Mouse (Mus musculus): Measurements from ENCODE around the gene Gnaz. TPM values are rescaled to one million over a fixed set of nuclear protein-coding genes. Genes with fewer than 3 reads are reported as not detected.
A peak's percentile ranks its signal among the peaks of the same experiment; 100 is the strongest.

The Gnaz gene
- polyA plus RNA-seq, 1 experiment from 2014 or later = 6.0 TPM

- no peak for ATAC-seq (ENCODE audit: low FRiP score, low TSS enrichment)
Measured at GRCm38 (mm10) chr10:74930541-74930940, 36.4 kb upstream of the Gnaz start.

DNA sequence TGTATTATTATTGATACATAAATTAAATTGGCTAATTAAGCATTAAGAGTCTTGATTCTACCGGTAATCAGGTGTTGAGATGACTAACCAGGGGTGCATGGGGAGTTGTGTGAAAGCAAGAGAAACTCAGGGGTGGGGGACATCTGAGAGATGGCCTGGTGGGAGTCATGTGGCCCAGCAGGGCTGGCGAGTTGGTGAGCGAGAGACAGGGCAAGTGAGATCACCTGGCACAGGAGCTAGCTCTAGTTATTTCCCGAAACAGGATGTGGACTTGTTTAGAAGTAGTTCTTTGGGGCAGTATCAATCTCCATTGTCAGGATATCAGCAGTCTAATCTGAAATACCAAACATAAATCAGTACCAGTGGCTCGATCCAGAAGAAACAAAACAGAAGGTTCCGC lies 35.3 kb upstream of the Gnaz start:
- no peaks in the 10 kb centered on the region for H3K36me3 ChIP-seq (ENCODE audit: control insufficient read depth, insufficient read depth, low read length)
- no peak overlapping the region for H3K4me2 ChIP-seq (replicated peaks; ENCODE audit: low read depth, low read length)
- no peak overlapping the region for H3K9ac ChIP-seq (ENCODE audit: low read depth, low read length)
- H3K4me1 ChIP-seq (ENCODE audit: control insufficient read depth, insufficient read depth, low read length) = no peaks in the 10 kb centered on the region
- H3K27me3 ChIP-seq (ENCODE audit: control insufficient read depth, insufficient read depth, low read length) = no peaks in the 10 kb centered on the region
- WGBS = 75% methylated on average over 6 of the region's 6 CpGs
- no peak overlapping the region for H3K4me3 ChIP-seq (ENCODE audit: low read length)
- no peaks in the 10 kb centered on the region for H3K9me3 ChIP-seq (ENCODE audit: control insufficient read depth, low read length)
- no peak overlapping the region for H3K27ac ChIP-seq (ENCODE audit: low read depth, low read length)
- no peak for ATAC-seq (ENCODE audit: low FRiP score, low TSS enrichment)

More at GRCm38 (mm10) chr10:74930541-74930940, 36.4 kb upstream of the Gnaz start:
- no peaks in the 10 kb centered on the region for H3K36me3 ChIP-seq (ENCODE audit: control insufficient read depth, insufficient read depth, low read length)
- no peak overlapping the region for H3K4me3 ChIP-seq (ENCODE audit: low read length)
- no peaks in the 10 kb centered on the region for H3K9me3 ChIP-seq (ENCODE audit: control insufficient read depth, low read length)
- H3K4me1 ChIP-seq (ENCODE audit: control insufficient read depth, insufficient read depth, low read length) = no peaks in the 10 kb centered on the region
- WGBS = 85% methylated on average over 3 of the region's 3 CpGs
- H3K4me2 ChIP-seq (replicated peaks; ENCODE audit: low read depth, low read length) = no peak overlapping the region
- H3K27me3 ChIP-seq (ENCODE audit: control insufficient read depth, insufficient read depth, low read length) = no peaks in the 10 kb centered on the region
- H3K27ac ChIP-seq (ENCODE audit: low read depth, low read length) = no peak overlapping the region
- no peak overlapping the region for H3K9ac ChIP-seq (ENCODE audit: low read depth, low read length)

DNA sequence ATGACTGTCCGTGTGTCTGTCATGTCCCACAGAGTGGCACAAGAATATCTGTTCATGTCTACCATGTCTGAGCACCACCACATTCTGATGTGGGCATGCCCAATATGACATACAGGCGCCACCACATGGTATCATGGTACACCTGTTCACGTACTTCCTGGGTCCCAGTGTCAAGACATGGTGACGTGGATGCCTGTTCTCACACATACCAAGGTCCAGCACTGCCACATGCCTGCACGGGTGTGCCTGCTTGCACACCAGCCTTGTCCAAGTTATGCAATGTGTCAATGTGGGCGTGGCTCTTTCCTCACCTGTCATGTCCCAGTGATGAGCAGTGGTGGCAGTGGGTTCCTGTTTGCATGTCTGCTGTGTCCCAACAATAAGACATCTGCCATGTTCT lies 34.5 kb upstream of the Gnaz start:
- no peaks in the 10 kb centered on the region for H3K36me3 ChIP-seq (ENCODE audit: control insufficient read depth, insufficient read depth, low read length)
- WGBS = 83% methylated on average over 6 of the region's 6 CpGs

DNA sequence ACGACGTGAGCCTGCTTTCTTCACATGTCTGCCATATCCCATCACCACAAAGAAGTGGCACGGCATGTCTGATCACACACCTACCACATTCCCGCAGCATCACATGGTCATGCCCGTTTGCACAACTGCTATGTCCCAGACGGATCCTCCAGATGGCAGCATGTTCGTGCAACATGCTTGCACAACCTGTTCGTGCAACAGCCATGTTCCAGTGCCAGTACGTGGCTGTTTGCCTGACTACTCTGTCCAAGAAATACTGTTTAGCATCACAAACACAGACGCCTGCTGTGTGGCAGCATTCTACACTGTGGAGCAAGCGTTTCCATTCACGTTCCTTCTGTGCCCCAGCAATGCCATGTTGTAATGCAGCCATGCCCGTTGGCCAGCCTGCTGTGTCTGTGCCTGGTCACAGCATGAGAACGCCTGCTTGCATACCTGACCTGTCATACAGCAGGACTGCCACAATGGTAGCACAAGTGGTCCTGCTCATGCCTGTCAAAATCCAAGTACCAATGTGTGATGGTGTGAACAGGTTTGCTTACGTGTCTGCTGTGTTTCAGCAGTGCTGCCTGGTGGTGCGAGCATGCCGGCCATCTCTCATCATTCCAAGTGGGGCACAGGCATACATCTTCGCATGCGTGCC lies 33.3 kb upstream of the Gnaz start:
- Histone ChIP-seq H3K9ac (ENCODE audit: low read depth, low read length) (no peak overlapping the region), H3K9me3 (ENCODE audit: control insufficient read depth, low read length) (no peaks in the 10 kb centered on the region), H3K27me3 (ENCODE audit: control insufficient read depth, insufficient read depth, low read length) (no peaks in the 10 kb centered on the region), H3K36me3 (ENCODE audit: control insufficient read depth, insufficient read depth, low read length) (no peaks in the 10 kb centered on the region), H3K4me3 (ENCODE audit: low read length) (no peak overlapping the region), H3K4me1 (ENCODE audit: control insufficient read depth, insufficient read depth, low read length) (no peaks in the 10 kb centered on the region), H3K4me2 (replicated peaks; ENCODE audit: low read depth, low read length) (no peak overlapping the region), H3K27ac (ENCODE audit: low read depth, low read length) (no peak overlapping the region)
- 88% methylated on average over 19 of the region's 19 CpGs for WGBS
- no peak for ATAC-seq (ENCODE audit: low FRiP score, low TSS enrichment)

More for the DNA sequence above, 34.5 kb upstream of the Gnaz start:
- Histone ChIP-seq H3K4me3 (ENCODE audit: low read length) (no peak overlapping the region), H3K4me2 (replicated peaks; ENCODE audit: low read depth, low read length) (no peak overlapping the region), H3K4me1 (ENCODE audit: control insufficient read depth, insufficient read depth, low read length) (no peaks in the 10 kb centered on the region), H3K9ac (ENCODE audit: low read depth, low read length) (no peak overlapping the region), H3K27ac (ENCODE audit: low read depth, low read length) (no peak overlapping the region), H3K27me3 (ENCODE audit: control insufficient read depth, insufficient read depth, low read length) (no peaks in the 10 kb centered on the region), H3K9me3 (ENCODE audit: control insufficient read depth, low read length) (no peaks in the 10 kb centered on the region)
- no peak for ATAC-seq (ENCODE audit: low FRiP score, low TSS enrichment)

- WGBS = 79% methylated on average over 12 of the region's 12 CpGs
- Histone ChIP-seq H3K4me2 (replicated peaks; ENCODE audit: low read depth, low read length) (no peak overlapping the region), H3K36me3 (ENCODE audit: control insufficient read depth, insufficient read depth, low read length) (no peaks in the 10 kb centered on the region), H3K9me3 (ENCODE audit: control insufficient read depth, low read length) (no peaks in the 10 kb centered on the region), H3K27ac (ENCODE audit: low read depth, low read length) (no peak overlapping the region), H3K27me3 (ENCODE audit: control insufficient read depth, insufficient read depth, low read length) (no peaks in the 10 kb centered on the region), H3K9ac (ENCODE audit: low read depth, low read length) (no peak overlapping the region), H3K4me3 (ENCODE audit: low read length) (no peak overlapping the region), H3K4me1 (ENCODE audit: control insufficient read depth, insufficient read depth, low read length) (no peaks in the 10 kb centered on the region)
- ATAC-seq (ENCODE audit: low FRiP score, low TSS enrichment) = no peak
Measured at GRCm38 (mm10) chr10:74934521-74934920, 32.5 kb upstream of the Gnaz start.

DNA sequence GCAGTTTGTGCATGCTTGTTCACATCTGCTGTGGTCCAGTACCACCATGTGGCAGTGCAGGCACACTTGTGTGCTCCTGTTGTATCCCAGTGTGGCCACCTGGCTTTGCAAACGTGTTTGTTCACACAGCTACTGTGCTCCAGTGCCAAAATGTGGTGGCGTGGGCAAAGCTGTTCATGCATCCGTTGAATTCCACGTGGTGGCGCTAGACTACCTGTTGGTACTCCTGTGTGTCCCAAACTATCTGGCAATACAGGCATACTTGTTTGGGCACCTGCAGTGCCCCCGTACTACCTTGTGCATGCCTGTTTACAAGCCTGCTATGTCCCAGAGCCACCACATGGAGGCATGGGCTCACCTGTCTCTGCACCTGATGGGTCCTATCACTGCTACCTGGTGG lies 32.0 kb upstream of the Gnaz start:
- Histone ChIP-seq H3K4me3 (ENCODE audit: low read length) (no peak overlapping the region), H3K36me3 (ENCODE audit: control insufficient read depth, insufficient read depth, low read length) (no peaks in the 10 kb centered on the region), H3K4me2 (replicated peaks; ENCODE audit: low read depth, low read length) (no peak overlapping the region), H3K9ac (ENCODE audit: low read depth, low read length) (no peak overlapping the region), H3K27ac (ENCODE audit: low read depth, low read length) (no peak overlapping the region), H3K9me3 (ENCODE audit: control insufficient read depth, low read length) (no peaks in the 10 kb centered on the region), H3K27me3 (ENCODE audit: control insufficient read depth, insufficient read depth, low read length) (no peaks in the 10 kb centered on the region), H3K4me1 (ENCODE audit: control insufficient read depth, insufficient read depth, low read length) (no peaks in the 10 kb centered on the region)
- ATAC-seq (ENCODE audit: low FRiP score, low TSS enrichment) = no peak
- 31% methylated on average over 6 of the region's 6 CpGs for WGBS

DNA sequence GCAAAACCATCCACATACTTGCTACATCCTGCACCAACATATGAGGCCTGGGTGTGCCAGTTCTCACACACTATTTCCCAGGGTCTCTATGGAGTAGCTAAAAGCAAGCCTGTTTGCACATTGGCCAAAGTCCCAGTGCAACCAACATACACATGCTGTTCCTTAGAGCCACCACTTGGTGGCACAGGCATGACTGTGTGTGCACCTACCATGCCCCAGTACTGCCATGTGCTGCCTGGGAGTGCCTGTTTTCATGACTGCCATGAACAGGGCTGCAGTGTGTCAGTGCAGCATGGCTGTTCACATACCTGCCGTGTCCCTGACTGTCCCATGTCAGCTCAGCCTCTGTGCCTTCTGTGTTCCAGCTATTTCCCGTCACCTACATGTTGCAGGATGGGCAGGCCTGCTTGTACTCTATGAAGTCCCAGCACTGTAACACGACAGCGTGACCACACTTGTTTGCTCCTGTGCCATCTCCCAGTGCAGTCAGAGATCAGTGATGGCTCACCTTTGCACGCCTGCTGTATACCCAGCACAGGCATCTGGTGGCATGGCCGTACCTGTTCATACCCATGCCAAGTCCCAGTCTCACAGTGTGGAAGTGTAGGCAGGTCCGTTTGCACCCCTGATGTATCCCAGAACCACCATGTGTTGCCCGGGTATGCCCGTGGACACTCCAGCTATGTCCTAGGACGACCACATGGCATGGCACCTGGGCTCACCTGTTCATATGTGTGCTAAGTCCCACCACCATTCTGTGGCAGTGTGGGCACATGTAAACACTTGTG lies 29.8 kb upstream of the Gnaz start:
- Histone ChIP-seq H3K4me3 (ENCODE audit: low read length) (no peak overlapping the region), H3K4me2 (replicated peaks; ENCODE audit: low read depth, low read length) (no peak overlapping the region), H3K27me3 (ENCODE audit: control insufficient read depth, insufficient read depth, low read length) (no peaks in the 10 kb centered on the region), H3K9me3 (ENCODE audit: control insufficient read depth, low read length) (no peaks in the 10 kb centered on the region), H3K9ac (ENCODE audit: low read depth, low read length) (no peak overlapping the region), H3K36me3 (ENCODE audit: control insufficient read depth, insufficient read depth, low read length) (no peaks in the 10 kb centered on the region), H3K27ac (ENCODE audit: low read depth, low read length) (no peak overlapping the region), H3K4me1 (ENCODE audit: control insufficient read depth, insufficient read depth, low read length) (no peaks in the 10 kb centered on the region)
- WGBS = 78% methylated on average over 10 of the region's 10 CpGs
- peak; percentile 64; the same call in 1 of the 2 replicates for ATAC-seq (ENCODE audit: low FRiP score, low TSS enrichment)

DNA sequence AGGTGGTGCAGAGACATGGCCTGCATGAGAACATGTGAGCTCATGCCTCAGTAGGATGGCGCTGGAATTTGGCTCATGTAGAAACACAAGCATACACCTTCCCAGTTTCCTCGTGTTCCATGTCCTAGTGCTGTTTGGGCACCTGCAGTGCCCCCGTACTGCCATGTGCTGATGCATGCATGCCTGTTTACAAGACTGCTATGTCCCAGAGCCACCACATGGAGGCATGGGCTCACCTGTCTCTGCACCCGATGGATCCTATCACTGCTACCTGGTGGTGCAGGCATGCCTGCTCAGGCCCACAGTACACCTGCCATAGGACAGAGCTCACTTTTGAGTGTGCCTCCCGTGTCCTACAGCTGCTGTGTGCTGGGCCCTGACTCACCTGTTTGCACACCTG lies 28.6 kb upstream of the Gnaz start:
- 63% methylated on average over 5 of the region's 5 CpGs for WGBS
- Histone ChIP-seq H3K27me3 (ENCODE audit: control insufficient read depth, insufficient read depth, low read length) (no peaks in the 10 kb centered on the region), H3K9me3 (ENCODE audit: control insufficient read depth, low read length) (no peaks in the 10 kb centered on the region), H3K36me3 (ENCODE audit: control insufficient read depth, insufficient read depth, low read length) (no peaks in the 10 kb centered on the region), H3K4me3 (ENCODE audit: low read length) (no peak overlapping the region), H3K9ac (ENCODE audit: low read depth, low read length) (no peak overlapping the region), H3K27ac (ENCODE audit: low read depth, low read length) (no peak overlapping the region), H3K4me1 (ENCODE audit: control insufficient read depth, insufficient read depth, low read length) (no peaks in the 10 kb centered on the region), H3K4me2 (replicated peaks; ENCODE audit: low read depth, low read length) (no peak overlapping the region)
- no peak for ATAC-seq (ENCODE audit: low FRiP score, low TSS enrichment)

- WGBS = 71% methylated on average over 3 of the region's 3 CpGs
- Histone ChIP-seq H3K4me3 (ENCODE audit: low read length) (no peak overlapping the region), H3K9me3 (ENCODE audit: control insufficient read depth, low read length) (no peaks in the 10 kb centered on the region), H3K9ac (ENCODE audit: low read depth, low read length) (no peak overlapping the region), H3K4me2 (replicated peaks; ENCODE audit: low read depth, low read length) (no peak overlapping the region), H3K4me1 (ENCODE audit: control insufficient read depth, insufficient read depth, low read length) (no peaks in the 10 kb centered on the region), H3K36me3 (ENCODE audit: control insufficient read depth, insufficient read depth, low read length) (no peaks in the 10 kb centered on the region), H3K27ac (ENCODE audit: low read depth, low read length) (no peak overlapping the region), H3K27me3 (ENCODE audit: control insufficient read depth, insufficient read depth, low read length) (no peaks in the 10 kb centered on the region)
- peak; percentile 29; the same call in 1 of the 2 replicates for ATAC-seq (ENCODE audit: low FRiP score, low TSS enrichment)
Measured at GRCm38 (mm10) chr10:74939300-74939699, 27.7 kb upstream of the Gnaz start.
